Mouse (Mus musculus) forebrain, embryonic 11.5 days (tissue): Measurements from ENCODE around the gene Calr4. TPM values are rescaled to one million over a fixed set of nuclear protein-coding genes. Genes with fewer than 3 reads are reported as not detected.

ENCODE experiments used
- ATAC-seq: fragments of 200-750 bp; cut with Nextera tagmentation; replicated peaks from 2 replicates; pipeline ENCODE4 v1.8.0; 2017; ENCODE audit warnings: moderate TSS enrichment; ENCODE audit not compliant: low FRiP score
- DNase-seq: peaks from one replicate; pipeline ENCODE4 v3.0.0-alpha.2; 2017; ENCODE audit warnings: low spot score
- H3K27ac ChIP-seq: fragments of 300-500 bp; sonication (generic); 2 replicates; pipeline ENCODE4 v1.5.1; 2014; ENCODE audit warnings: low read depth, low read length
- H3K27me3 ChIP-seq: fragments of 300-500 bp; sonication (generic); 2 replicates; pipeline ENCODE4 v1.6.1; 2014; ENCODE audit warnings: mild to moderate bottlenecking, low read length, mixed read lengths; ENCODE audit not compliant: control insufficient read depth, insufficient read depth
- H3K36me3 ChIP-seq: fragments of 300-500 bp; sonication (generic); 2 replicates; pipeline ENCODE4 v1.6.1; 2014; ENCODE audit warnings: mild to moderate bottlenecking, low read length, moderate library complexity, mixed read lengths; ENCODE audit not compliant: control insufficient read depth, insufficient read depth
- H3K4me1 ChIP-seq: fragments of 300-500 bp; sonication (generic); replicated peaks from 2 replicates; pipeline ENCODE4 v1.6.1; 2014; ENCODE audit warnings: low read length, mixed read lengths; ENCODE audit not compliant: control insufficient read depth, insufficient read depth
- H3K4me2 ChIP-seq: fragments of 300-500 bp; sonication (generic); 2 replicates; pipeline ENCODE4 v1.6.1; 2014; ENCODE audit warnings: low read depth, mild to moderate bottlenecking, low read length, moderate library complexity, mixed read lengths; ENCODE audit not compliant: severe bottlenecking
- H3K4me3 ChIP-seq: fragments of 300-500 bp; sonication (generic); 2 replicates; pipeline ENCODE4 v1.5.1; 2014; ENCODE audit warnings: low read depth, low read length
- H3K9ac ChIP-seq: fragments of 300-500 bp; sonication (generic); 2 replicates; pipeline ENCODE4 v1.6.1; 2014; ENCODE audit warnings: low read length
- H3K9me3 ChIP-seq: fragments of 300-500 bp; sonication (generic); 2 replicates; pipeline ENCODE4 v1.6.1; 2016; ENCODE audit warnings: low read length, mixed read lengths; ENCODE audit not compliant: control insufficient read depth
- whole genome bisulfite sequencing: fragments of 180-500 bp; shearing (Covaris S2); extraction: QIAGEN DNeasy Blood & Tissue Kit; methylation state at CpG from one replicate; pipeline ENCODE4 v1.1.7; 2014; 5-methylcytosine and 5-hydroxymethylcytosine counted together
- polyA plus RNA-seq: library from polyadenylated mRNA; unstranded; fragments of >200 nt; fragmentation: Nextera tagmentation; extraction: Ambion mirVana; gene quantifications from 2 replicates; pipeline ENCODE4 v1.2.1, GENCODE M21; 2014

Calr4 gene
- polyA plus RNA-seq, 1 experiment from 2014 or later: 0.12 TPM

DNA sequence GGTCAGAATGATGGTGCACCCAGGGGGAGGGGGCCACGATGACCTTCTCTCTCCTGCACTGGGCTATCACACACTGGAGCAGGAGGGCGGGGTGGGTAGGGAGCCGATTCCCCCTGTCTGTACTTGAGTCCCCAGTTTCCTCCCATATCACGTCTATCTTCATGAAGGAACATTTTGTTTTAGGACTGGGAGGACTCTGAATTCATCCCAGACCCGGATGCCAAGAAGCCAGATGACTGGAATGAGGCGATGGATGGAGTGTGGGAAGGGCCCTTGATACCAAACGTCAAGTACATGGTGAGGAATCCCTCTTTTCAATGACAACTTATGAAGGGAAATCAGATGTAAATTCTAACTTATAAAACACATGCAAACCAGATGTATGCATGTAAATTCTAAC is 10.2 kb downstream of the Calr4 start:
- Histone ChIP-seq H3K4me1 (no peaks in the 10 kb centered on the region), H3K9ac (no peak overlapping the region), H3K27me3 (no peaks in the 10 kb centered on the region), H3K27ac (no peak overlapping the region), H3K4me3 (no peak overlapping the region), H3K9me3 (no peaks in the 10 kb centered on the region), H3K36me3 (no peaks in the 10 kb centered on the region), H3K4me2 (no peak overlapping the region)
- no peak for DNase-seq
- WGBS: 88% methylated on average over 7 of the region's 7 CpGs
- ATAC-seq: no peak

DNA sequence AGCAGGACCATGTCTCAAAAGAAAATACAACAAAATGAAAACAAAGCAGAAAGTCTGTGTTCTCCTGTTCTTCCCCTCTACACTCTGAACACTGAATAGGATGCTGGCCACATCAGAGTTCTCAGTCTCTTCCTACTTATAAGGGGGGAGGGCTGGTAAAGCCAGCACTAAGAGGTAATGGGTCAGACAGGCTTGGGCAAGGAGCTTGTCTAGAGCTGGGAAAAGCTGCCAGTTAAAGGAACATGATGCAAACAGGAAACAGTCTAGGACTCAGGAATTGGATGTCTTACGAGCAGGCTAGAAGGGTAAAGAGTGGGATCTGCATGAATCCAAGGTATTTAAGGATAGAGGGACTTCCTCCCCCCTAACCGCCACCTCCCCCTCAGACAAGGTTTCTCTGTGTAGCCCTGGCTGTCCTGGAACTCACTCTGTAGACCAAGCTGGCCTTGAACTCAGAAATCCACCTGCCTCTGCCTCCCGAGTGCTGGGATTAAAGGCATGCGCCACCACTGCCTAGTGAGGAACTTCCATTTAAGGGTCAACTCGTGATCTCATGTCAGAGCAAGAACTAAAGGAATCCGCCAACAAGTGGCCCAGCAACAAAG is 10.8 kb downstream of the Calr4 start:
- H3K4me1 ChIP-seq: no peaks in the 10 kb centered on the region
- no peak for ATAC-seq
- 85% methylated on average over 6 of the region's 6 CpGs for WGBS
- no peak overlapping the region for H3K4me3 ChIP-seq
- no peaks in the 10 kb centered on the region for H3K27me3 ChIP-seq
- H3K4me2 ChIP-seq: no peak overlapping the region
- H3K27ac ChIP-seq: no peak overlapping the region
- DNase-seq: no peak
- H3K36me3 ChIP-seq: no peaks in the 10 kb centered on the region
- no peaks in the 10 kb centered on the region for H3K9me3 ChIP-seq
- H3K9ac ChIP-seq: no peak overlapping the region

DNA sequence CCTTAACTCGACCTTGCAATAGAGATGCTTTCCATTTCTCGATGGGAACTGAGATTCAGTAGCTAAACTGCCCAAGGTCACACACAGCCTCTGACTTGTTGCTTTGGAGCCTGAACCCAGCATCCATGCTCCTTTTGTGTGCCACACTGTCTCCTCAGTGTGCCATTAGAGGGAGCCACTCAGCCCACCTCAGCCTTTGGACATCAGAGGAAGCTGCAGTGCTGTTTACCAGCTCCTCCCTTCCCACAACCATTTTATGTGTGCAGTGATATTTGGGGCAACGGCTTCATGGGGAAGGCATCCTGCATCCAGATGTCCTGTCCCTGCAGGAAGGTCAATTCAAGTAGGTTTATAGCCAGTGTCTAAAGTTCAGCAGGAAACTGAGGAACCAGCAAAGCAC is 17.3 kb downstream of the Calr4 start:
- no peak overlapping the region for H3K4me2 ChIP-seq
- no peak overlapping the region for H3K27ac ChIP-seq
- no peak for DNase-seq
- H3K9me3 ChIP-seq: no peaks in the 10 kb centered on the region
- 36% methylated on average over 3 of the region's 3 CpGs for WGBS
- no peaks in the 10 kb centered on the region for H3K36me3 ChIP-seq
- no peak overlapping the region for H3K4me3 ChIP-seq
- no peaks in the 10 kb centered on the region for H3K4me1 ChIP-seq
- no peak overlapping the region for H3K9ac ChIP-seq
- H3K27me3 ChIP-seq: no peaks in the 10 kb centered on the region
- ATAC-seq: no peak

- no peak for DNase-seq
- ATAC-seq: no peak
- no peak overlapping the region for H3K4me3 ChIP-seq
- no peaks in the 10 kb centered on the region for H3K9me3 ChIP-seq
- H3K27ac ChIP-seq: no peak overlapping the region
- no peak overlapping the region for H3K9ac ChIP-seq
- WGBS: 83% methylated on average over 4 of the region's 4 CpGs
- H3K4me1 ChIP-seq: no peaks in the 10 kb centered on the region
- H3K4me2 ChIP-seq: no peak overlapping the region
- no peaks in the 10 kb centered on the region for H3K36me3 ChIP-seq
- no peaks in the 10 kb centered on the region for H3K27me3 ChIP-seq
Observed at GRCm38 (mm10) chr4:109252199-109252598, 17.9 kb downstream of the Calr4 start.

- H3K36me3 ChIP-seq: no peaks in the 10 kb centered on the region
- H3K27ac ChIP-seq: no peak overlapping the region
- no peaks in the 10 kb centered on the region for H3K9me3 ChIP-seq
- no peak overlapping the region for H3K9ac ChIP-seq
- DNase-seq (no peak), ATAC-seq (no peak)
- H3K4me3 ChIP-seq: no peak overlapping the region
- H3K4me1 ChIP-seq: no peaks in the 10 kb centered on the region
- no peaks in the 10 kb centered on the region for H3K27me3 ChIP-seq
- 78% methylated on average over 11 of the region's 11 CpGs for WGBS
- no peak overlapping the region for H3K4me2 ChIP-seq
Observed at GRCm38 (mm10) chr4:109253664-109254151, 19.4 kb downstream of the Calr4 start.

- Histone ChIP-seq H3K4me1 (no peaks in the 10 kb centered on the region), H3K4me2 (no peak overlapping the region), H3K27me3 (no peaks in the 10 kb centered on the region), H3K27ac (no peak overlapping the region), H3K4me3 (no peak overlapping the region), H3K36me3 (no peaks in the 10 kb centered on the region), H3K9me3 (no peaks in the 10 kb centered on the region), H3K9ac (no peak overlapping the region)
- ATAC-seq (no peak), DNase-seq (no peak)
- 86% methylated on average over 5 of the region's 5 CpGs for WGBS
Observed at GRCm38 (mm10) chr4:109254511-109254910, 20.2 kb downstream of the Calr4 start.

DNA sequence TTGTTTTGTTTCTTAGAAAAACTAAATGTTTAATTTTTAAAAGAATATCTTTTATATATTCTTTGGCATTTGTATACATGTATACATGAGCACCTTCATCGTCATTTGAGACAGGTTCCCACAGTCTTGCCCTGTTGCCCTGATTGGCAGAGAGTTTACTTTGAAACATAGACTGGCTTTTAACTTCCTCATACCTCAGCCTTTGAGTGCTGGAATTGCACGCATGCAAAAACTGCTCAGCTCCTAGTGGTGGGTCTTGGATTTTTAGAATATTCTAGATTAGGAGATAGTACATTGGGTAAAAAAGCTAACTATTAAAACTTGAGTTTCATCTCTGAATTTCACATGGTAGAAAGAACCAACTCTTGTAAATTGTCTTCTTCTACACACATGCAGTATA is 21.0 kb downstream of the Calr4 start:
- Histone ChIP-seq H3K9me3 (no peaks in the 10 kb centered on the region), H3K4me2 (no peak overlapping the region), H3K27ac (no peak overlapping the region), H3K27me3 (no peaks in the 10 kb centered on the region), H3K4me3 (no peak overlapping the region), H3K36me3 (no peaks in the 10 kb centered on the region), H3K4me1 (no peaks in the 10 kb centered on the region), H3K9ac (no peak overlapping the region)
- ATAC-seq (no peak), DNase-seq (no peak)
- 86% methylated on average over 2 of the region's 2 CpGs for whole genome bisulfite sequencing

DNA sequence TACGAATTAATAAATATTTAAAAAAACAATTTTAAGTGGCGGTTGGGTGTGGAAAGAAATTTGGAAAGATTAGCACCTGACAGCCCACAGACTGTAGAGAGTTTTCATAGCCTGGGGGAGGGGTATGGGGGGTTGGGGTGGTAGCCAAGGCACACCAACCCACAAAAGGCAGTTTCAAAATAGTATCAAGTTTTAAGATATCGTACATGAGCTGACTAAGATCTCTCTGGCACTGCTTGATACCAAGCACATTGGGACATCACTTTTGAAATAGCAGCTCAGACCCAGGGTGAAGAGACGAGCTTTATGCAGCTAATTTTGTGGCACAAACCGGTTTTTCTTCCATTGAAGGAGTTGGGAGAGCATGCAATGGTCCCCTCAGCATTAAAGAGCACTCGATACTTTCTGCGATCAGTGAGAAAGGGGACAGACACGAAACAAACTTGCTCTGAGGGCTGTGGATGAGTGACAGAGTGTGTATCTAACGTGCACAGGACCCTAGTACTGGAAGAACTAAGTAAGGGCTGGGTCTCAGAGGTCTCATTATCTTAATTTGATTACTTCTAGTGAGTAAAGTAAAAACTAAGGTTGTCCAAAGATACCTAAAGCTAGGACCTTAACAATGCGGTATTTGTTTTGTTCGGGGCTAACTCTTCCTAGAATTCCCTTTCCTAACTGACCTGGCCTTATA is 21.6 kb downstream of the Calr4 start:
- no peaks in the 10 kb centered on the region for H3K36me3 ChIP-seq
- H3K9me3 ChIP-seq: no peaks in the 10 kb centered on the region
- H3K9ac ChIP-seq: no peak overlapping the region
- H3K27ac ChIP-seq: no peak overlapping the region
- H3K4me2 ChIP-seq: no peak overlapping the region
- ATAC-seq (no peak), DNase-seq (no peak)
- no peak overlapping the region for H3K4me3 ChIP-seq
- WGBS: 84% methylated on average over 11 of the region's 11 CpGs
- no peaks in the 10 kb centered on the region for H3K27me3 ChIP-seq
- H3K4me1 ChIP-seq: no peaks in the 10 kb centered on the region

DNA sequence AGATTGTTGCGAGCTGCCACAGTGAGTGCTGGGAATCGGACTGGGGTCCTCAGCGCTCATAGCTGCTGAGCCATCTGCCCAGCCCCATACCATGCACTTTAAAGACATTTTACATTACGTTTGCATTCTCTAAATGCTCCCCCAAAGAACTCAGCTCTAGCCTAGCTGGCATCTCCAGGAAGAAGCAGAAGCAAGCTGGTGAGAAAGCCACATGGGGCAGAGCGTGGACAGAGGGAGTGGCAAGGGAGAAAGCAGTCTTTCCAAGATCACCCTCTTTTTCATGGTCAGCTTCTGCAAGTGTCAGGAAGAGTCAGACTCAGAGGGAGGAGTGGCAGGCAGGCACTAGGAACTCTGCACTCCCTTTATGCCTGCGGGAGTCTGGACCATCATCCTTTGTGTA is 22.5 kb downstream of the Calr4 start:
- no peak overlapping the region for H3K4me2 ChIP-seq
- ATAC-seq (no peak), DNase-seq (no peak)
- H3K4me3 ChIP-seq: no peak overlapping the region
- no peaks in the 10 kb centered on the region for H3K36me3 ChIP-seq
- 87% methylated on average over 6 of the region's 6 CpGs for WGBS
- H3K27me3 ChIP-seq: no peaks in the 10 kb centered on the region
- no peaks in the 10 kb centered on the region for H3K9me3 ChIP-seq
- no peak overlapping the region for H3K9ac ChIP-seq
- H3K27ac ChIP-seq: no peak overlapping the region
- no peaks in the 10 kb centered on the region for H3K4me1 ChIP-seq
